Comparison of ENCODE assay signal across 24 mouse cellular contexts in genomic region chr8:95384501-95384900, GRCm38 (mm10). TPM values are rescaled to one million over a fixed set of nuclear protein-coding genes. Genes with fewer than 3 reads are reported as not detected.
DNase-seq lines count a peak whose midpoint lies in the region; ATAC-seq and TF ChIP-seq lines count a peak whose summit lies in the region.
"Had no signal": no experiment of that assay in that cellular context is flagged by ENCODE, and none has a peak within 500 bp of the region (broad histone marks: within the 10 kb centered on the region; RNA-seq: fewer than 3 reads in every experiment).

No protein-coding gene starts in this region.

- no peak for TF ChIP-seq CTCF in lung, adult 2 months (IDR thresholded peaks at IDR 0.05; ENCODE audit: insufficient read depth, low read length)

- no peak overlapping the region for H3K9ac ChIP-seq in lung, embryonic 16.5 days (ENCODE audit: low read length)
- no peak overlapping the region for H3K9ac ChIP-seq in midbrain, embryonic 11.5 days (ENCODE audit: low read length)
- H3K9ac ChIP-seq in midbrain, embryonic 15.5 days = no peak overlapping the region
- H3K9ac ChIP-seq: embryonic facial prominence, embryonic 12.5 days; forebrain, embryonic 13.5 days; forebrain, embryonic 15.5 days had no signal

- peak; percentile 26; the same call in 1 of the 2 replicates for ATAC-seq in lung, embryonic 16.5 days (ENCODE audit: low read depth)
- no peak for ATAC-seq in midbrain, embryonic 11.5 days (ENCODE audit: low FRiP score)
- no peak for ATAC-seq in midbrain, embryonic 15.5 days (replicated peaks)
- ATAC-seq: activated CD4-positive, CD25-positive, alpha-beta regulatory T cell, adult 4 months; CD4-positive, CD25-positive, alpha-beta regulatory T cell, adult 4 months; forebrain, embryonic 13.5 days; forebrain, embryonic 15.5 days; Patski had no signal

- DNase-seq in lung, adult 2 months = no peak
- peak; percentile 52 for DNase-seq in lung, postnatal 25 days (ENCODE audit: low spot score)
- DNase-seq in lung, postnatal 4 days = no peak
- peak; percentile 65 for DNase-seq in midbrain, embryonic 11.5 days (ENCODE audit: low spot score, missing footprints)
- DNase-seq: adrenal gland, adult 8-10 months; adrenal gland, postnatal 14 days; adrenal gland, postnatal 36 days; B cell, adult 2 months; cerebellum, adult 11-12 months; cerebellum, adult 2 months; cerebellum, adult 9-10 months; cerebellum, postnatal 10 days; cerebellum, postnatal 25 days had no signal

- H3K27ac ChIP-seq in lung, embryonic 16.5 days (ENCODE audit: low read length) = no peak overlapping the region
- no peak overlapping the region for H3K27ac ChIP-seq in midbrain, embryonic 11.5 days (ENCODE audit: low read depth, low read length)
- H3K27ac ChIP-seq in midbrain, embryonic 15.5 days = no peak overlapping the region
- H3K27ac ChIP-seq: embryonic facial prominence, embryonic 10.5 days; embryonic facial prominence, embryonic 12.5 days; forebrain, embryonic 13.5 days; forebrain, embryonic 15.5 days had no signal

- no peak overlapping the region for H3K4me3 ChIP-seq in lung, embryonic 16.5 days (ENCODE audit: low read length)
- H3K4me3 ChIP-seq in lung, adult 2 months (replicated peaks; ENCODE audit: extremely low read depth, low read depth, low read length) = no peak overlapping the region
- H3K4me3 ChIP-seq in midbrain, embryonic 11.5 days (ENCODE audit: low read depth, low read length) = no peak overlapping the region
- no peak overlapping the region for H3K4me3 ChIP-seq in midbrain, embryonic 15.5 days
- H3K4me3 ChIP-seq: embryonic facial prominence, embryonic 10.5 days; embryonic facial prominence, embryonic 12.5 days; forebrain, embryonic 13.5 days; forebrain, embryonic 15.5 days had no signal

- H3K9me3 ChIP-seq in lung, embryonic 16.5 days (ENCODE audit: control insufficient read depth, low read length) = 0 out of 2 replicates have a peak, but pooled peaks cover 2% of the 10 kb centered on the region
- no peaks in the 10 kb centered on the region for H3K9me3 ChIP-seq in midbrain, embryonic 11.5 days (ENCODE audit: control insufficient read depth, low read length)
- no peaks in the 10 kb centered on the region for H3K9me3 ChIP-seq in midbrain, embryonic 15.5 days
- H3K9me3 ChIP-seq: embryonic facial prominence, embryonic 10.5 days; embryonic facial prominence, embryonic 12.5 days; forebrain, embryonic 15.5 days; G1E had no signal

- H3K36me3 ChIP-seq in lung, embryonic 16.5 days (ENCODE audit: control insufficient read depth, insufficient read depth, low read length) = no peaks in the 10 kb centered on the region
- no peaks in the 10 kb centered on the region for H3K36me3 ChIP-seq in midbrain, embryonic 11.5 days (ENCODE audit: control insufficient read depth, insufficient read depth, low read length)
- no peaks in the 10 kb centered on the region for H3K36me3 ChIP-seq in midbrain, embryonic 15.5 days (replicated peaks)
- H3K36me3 ChIP-seq: embryonic facial prominence, embryonic 10.5 days; embryonic facial prominence, embryonic 12.5 days; forebrain, embryonic 15.5 days; G1E had no signal

- no peak overlapping the region for H3K4me2 ChIP-seq in lung, embryonic 16.5 days (ENCODE audit: low read depth, low read length)
- H3K4me2 ChIP-seq in midbrain, embryonic 11.5 days = no peak overlapping the region
- no peak overlapping the region for H3K4me2 ChIP-seq in midbrain, embryonic 15.5 days
- H3K4me2 ChIP-seq: embryonic facial prominence, embryonic 12.5 days; forebrain, embryonic 13.5 days; forebrain, embryonic 15.5 days had no signal

- no peak for TF ChIP-seq POLR2A in lung, adult 2 months (IDR thresholded peaks at IDR 0.05; ENCODE audit: borderline replicate concordance, extremely low read depth, low read depth, low read length)

- 56% methylated on average over 3 of the region's 3 CpGs for WGBS in lung, embryonic 16.5 days
- WGBS in lung, adult 2 months = 59% methylated on average over 3 of the region's 3 CpGs
- 90% methylated on average over 3 of the region's 3 CpGs for WGBS in midbrain, embryonic 11.5 days
- 90% methylated on average over 3 of the region's 3 CpGs for WGBS in midbrain, embryonic 15.5 days

- H3K27me3 ChIP-seq in lung, embryonic 16.5 days (ENCODE audit: control insufficient read depth, insufficient read depth, low read depth, low read length) = no peaks in the 10 kb centered on the region
- no peaks in the 10 kb centered on the region for H3K27me3 ChIP-seq in midbrain, embryonic 11.5 days (ENCODE audit: control insufficient read depth, insufficient read depth, low read length)
- H3K27me3 ChIP-seq in midbrain, embryonic 15.5 days (replicated peaks) = no peaks in the 10 kb centered on the region
- H3K27me3 ChIP-seq: CH12.LX; embryonic facial prominence, embryonic 12.5 days; forebrain, embryonic 13.5 days; forebrain, embryonic 15.5 days; Patski had no signal

- H3K4me1 ChIP-seq in lung, embryonic 16.5 days (replicated peaks; ENCODE audit: control insufficient read depth, insufficient read depth, low read length) = no peaks in the 10 kb centered on the region
- H3K4me1 ChIP-seq in lung, adult 2 months (ENCODE audit: control insufficient read depth, insufficient read depth, low read length) = no peaks in the 10 kb centered on the region
- H3K4me1 ChIP-seq in midbrain, embryonic 11.5 days (ENCODE audit: control insufficient read depth, insufficient read depth, low read length) = no peaks in the 10 kb centered on the region
- H3K4me1 ChIP-seq in midbrain, embryonic 15.5 days = no peaks in the 10 kb centered on the region
- H3K4me1 ChIP-seq: embryonic facial prominence, embryonic 10.5 days; embryonic facial prominence, embryonic 12.5 days; forebrain, embryonic 13.5 days; forebrain, embryonic 15.5 days had no signal

RNA-seq across cellular contexts. Expression of gene Mmp15, which starts 32.4 kb away (rescaled TPM):
- polyA plus RNA-seq in lung, embryonic 16.5 days (2015; fragmentation: Nextera tagmentation; extraction: Ambion mirVana) = 13.1 and 14.1 TPM in 2 replicates
- polyA plus RNA-seq in lung, adult 2 months (2012; rRNA removed) = 120 and 133 TPM in 2 replicates
- 11.7 and 13.5 TPM in 2 replicates for polyA plus RNA-seq in midbrain, embryonic 11.5 days (2014; fragmentation: Nextera tagmentation; extraction: Ambion mirVana)
- polyA plus RNA-seq in midbrain, embryonic 15.5 days (2015; fragmentation: Nextera tagmentation; extraction: Ambion mirVana) = 18.1 and 18.7 TPM in 2 replicates

RNA-seq across cellular contexts. Expression of gene Cfap20, which starts 50.2 kb away (rescaled TPM):
- polyA plus RNA-seq in lung, embryonic 16.5 days (2015; fragmentation: Nextera tagmentation; extraction: Ambion mirVana) = 149 and 156 TPM in 2 replicates
- 65.0 and 66.0 TPM in 2 replicates for polyA plus RNA-seq in lung, adult 2 months (2012; rRNA removed)
- polyA plus RNA-seq in midbrain, embryonic 11.5 days (2014; fragmentation: Nextera tagmentation; extraction: Ambion mirVana) = 139 and 142 TPM in 2 replicates
- polyA plus RNA-seq in midbrain, embryonic 15.5 days (2015; fragmentation: Nextera tagmentation; extraction: Ambion mirVana) = 120 and 121 TPM in 2 replicates

RNA-seq across cellular contexts. Expression of gene Usb1, which starts 52.4 kb away (rescaled TPM):
- 39.6 and 45.5 TPM in 2 replicates for polyA plus RNA-seq in lung, embryonic 16.5 days (2015; fragmentation: Nextera tagmentation; extraction: Ambion mirVana)
- polyA plus RNA-seq in lung, adult 2 months (2012; rRNA removed) = 26.1 and 31.8 TPM in 2 replicates
- 33.3 and 37.6 TPM in 2 replicates for polyA plus RNA-seq in midbrain, embryonic 11.5 days (2014; fragmentation: Nextera tagmentation; extraction: Ambion mirVana)
- polyA plus RNA-seq in midbrain, embryonic 15.5 days (2015; fragmentation: Nextera tagmentation; extraction: Ambion mirVana) = 37.4 and 38.4 TPM in 2 replicates

RNA-seq across cellular contexts. Expression of gene Zfp319, which starts 52.8 kb away (rescaled TPM):
- 8.5 and 9.8 TPM in 2 replicates for polyA plus RNA-seq in lung, embryonic 16.5 days (2015; fragmentation: Nextera tagmentation; extraction: Ambion mirVana)
- 17.1 and 20.8 TPM in 2 replicates for polyA plus RNA-seq in lung, adult 2 months (2012; rRNA removed)
- polyA plus RNA-seq in midbrain, embryonic 11.5 days (2014; fragmentation: Nextera tagmentation; extraction: Ambion mirVana) = 8.3 and 8.6 TPM in 2 replicates
- polyA plus RNA-seq in midbrain, embryonic 15.5 days (2015; fragmentation: Nextera tagmentation; extraction: Ambion mirVana) = 19.0 and 19.1 TPM in 2 replicates

Comparison
In these comparisons a context has a peak if more than half of its experiments do, and no peak if none do; other contexts are left out.
1. DNase-seq: peak in lung, postnatal 25 days (single experiment) and midbrain, embryonic 11.5 days (single experiment); none in lung, adult 2 months (single experiment) and lung, postnatal 4 days (0 of 2).